Mouse (Mus musculus): Measurements from ENCODE around the gene Rhox3a2. TPM values are rescaled to one million over a fixed set of nuclear protein-coding genes. Genes with fewer than 3 reads are reported as not detected.
"Not testable (repeated sequence)": the region's sequence is repeated elsewhere in the genome, so short reads cannot be mapped to it uniquely, and the experiment has no call there.

Gene Rhox3a2
- total RNA-seq (2015) (not detected in 2 replicates), total RNA-seq (2017) (not detected in 2 replicates)

DNA sequence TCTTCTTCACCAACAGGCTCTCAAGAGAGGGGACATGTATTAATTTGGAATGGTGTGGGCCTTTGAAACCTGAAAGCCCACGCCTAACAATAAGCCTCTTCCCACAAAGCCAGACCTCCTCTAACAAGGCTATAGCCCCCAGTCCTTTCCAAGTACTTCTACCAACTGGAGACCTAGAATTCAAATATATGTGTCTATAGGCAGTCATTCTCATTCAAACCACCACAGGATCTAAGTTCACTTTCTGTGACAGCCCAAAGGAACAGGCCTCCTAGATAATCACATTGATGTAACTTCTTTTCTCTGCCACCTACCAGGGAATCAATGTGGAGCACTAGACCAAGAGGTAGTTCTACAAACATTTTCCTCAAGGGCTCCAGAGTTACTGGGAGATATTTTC is at the start of gene Rhox3a2:
Gene Rhox3a2 (plus strand): TSS at position 301 of the 400 bp plus-strand sequence.
- ATAC-seq (ENCODE audit: poor library complexity, severe bottlenecking) = not testable (repeated sequence)

DNA sequence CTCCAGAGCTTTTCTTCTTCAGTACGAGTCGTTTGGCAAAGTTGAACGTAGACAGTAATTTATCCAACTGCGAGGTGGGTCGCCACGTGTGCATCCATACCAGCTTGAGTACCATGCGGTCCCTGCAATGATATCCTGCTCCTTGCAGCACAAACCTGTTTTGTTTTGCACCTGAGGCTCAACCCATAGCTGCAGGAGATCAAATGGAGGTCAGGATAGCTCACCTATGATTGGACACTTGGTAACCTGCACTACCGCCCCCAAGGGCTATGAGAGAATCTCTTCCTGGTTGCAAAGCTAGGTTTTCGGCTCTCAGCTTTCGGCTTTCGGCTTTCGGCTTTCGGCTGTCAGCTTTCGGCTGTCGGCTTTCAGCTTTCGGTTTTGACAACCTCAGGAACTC is 10.7 kb downstream of the Rhox3a2 start, which contains the start of gene Rhox4a2:
Gene Rhox4a2 (plus strand): TSS at position 301 of the 400 bp plus-strand sequence.
- not testable (repeated sequence) for ATAC-seq (ENCODE audit: poor library complexity, severe bottlenecking)

DNA sequence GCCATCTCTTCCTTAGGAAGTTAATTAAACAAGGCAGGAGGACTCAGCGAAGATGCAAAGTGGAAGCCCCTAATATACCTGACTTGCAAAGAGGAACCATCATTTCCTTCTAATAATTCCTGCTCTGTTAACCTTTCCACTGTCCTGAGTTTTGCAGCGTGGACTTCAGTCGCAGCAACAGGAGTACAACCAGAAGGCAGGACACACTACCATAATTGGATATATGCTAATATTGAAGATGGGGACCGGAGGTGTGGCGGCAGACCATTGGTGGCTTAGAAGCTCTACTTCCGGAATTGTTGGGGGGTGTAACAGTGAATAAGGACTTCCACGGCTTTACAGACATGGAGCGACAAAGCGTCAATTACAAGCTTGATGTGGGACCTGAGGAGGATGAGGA is 31.9 kb downstream of the Rhox3a2 start, which contains the start of gene Rhox2b:
Gene Rhox2b (plus strand): TSS at position 301 of the 400 bp plus-strand sequence.
- not testable (repeated sequence) for ATAC-seq (ENCODE audit: poor library complexity, severe bottlenecking)

DNA sequence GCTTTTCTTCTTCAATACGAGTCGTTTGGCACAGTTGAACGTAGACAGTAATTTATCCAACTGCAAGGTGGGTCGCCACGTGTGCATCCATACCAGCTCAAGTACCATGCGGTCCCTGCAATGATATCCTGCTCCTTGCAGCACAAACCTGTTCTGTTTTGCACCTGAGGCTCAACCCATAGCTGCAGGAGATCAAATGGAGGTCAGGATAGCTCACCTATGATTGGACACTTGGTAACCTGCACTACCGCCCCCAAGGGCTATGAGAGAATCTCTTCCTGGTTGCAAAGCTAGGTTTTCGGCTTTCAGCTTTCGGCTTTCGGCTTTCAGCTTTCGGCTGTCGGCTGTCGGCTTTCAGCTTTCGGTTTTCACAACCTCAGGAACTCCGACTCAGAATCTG is 52.4 kb downstream of the Rhox3a2 start, which contains the start of gene Rhox4b:
Gene Rhox4b (plus strand): TSS at position 301 of the 400 bp plus-strand sequence.
- not testable (repeated sequence) for ATAC-seq (ENCODE audit: poor library complexity, severe bottlenecking)

Other genes starting within 250 kb of the Rhox3a2 start
- gene Akap14, start 211.2 kb upstream of the Rhox3a2 start, total RNA-seq (2015) = not detected in 2 replicates
- not detected in 2 replicates for gene Akap14, start 211.2 kb upstream of the Rhox3a2 start, total RNA-seq (2017)
- 203 and 221 TPM in 2 replicates for gene Ndufa1, start 188.9 kb upstream of the Rhox3a2 start, total RNA-seq (2015)
- 123 and 131 TPM in 2 replicates for gene Ndufa1, start 188.9 kb upstream of the Rhox3a2 start, total RNA-seq (2017)
- gene Rnf113a1, start 188.8 kb upstream of the Rhox3a2 start, total RNA-seq (2015) = 6.4 and 6.5 TPM in 2 replicates
- gene Rnf113a1, start 188.8 kb upstream of the Rhox3a2 start, total RNA-seq (2017) = 2.8 and 4.5 TPM in 2 replicates
- not detected in 2 replicates for gene Gm9, start 169.0 kb upstream of the Rhox3a2 start, total RNA-seq (2015)
- not detected in 2 replicates for gene Gm9, start 169.0 kb upstream of the Rhox3a2 start, total RNA-seq (2017)
- not detected in 2 replicates for gene Rhox1, start 157.8 kb upstream of the Rhox3a2 start, total RNA-seq (2015)
- gene Rhox1, start 157.8 kb upstream of the Rhox3a2 start, total RNA-seq (2017) = not detected in 2 replicates
- gene Rhox2a, start 135.1 kb upstream of the Rhox3a2 start, total RNA-seq (2015) = not detected in 2 replicates
- gene Rhox2a, start 135.1 kb upstream of the Rhox3a2 start, total RNA-seq (2017) = not detected in 2 replicates
- gene Rhox3a, start 130.1 kb upstream of the Rhox3a2 start, total RNA-seq (2015) = not detected in 2 replicates
- not detected in 2 replicates for gene Rhox3a, start 130.1 kb upstream of the Rhox3a2 start, total RNA-seq (2017)
- gene Rhox4a, start 114.7 kb upstream of the Rhox3a2 start, total RNA-seq (2015) = not detected in 2 replicates
- gene Rhox4a, start 114.7 kb upstream of the Rhox3a2 start, total RNA-seq (2017) = not detected in 2 replicates
- gene Rhox4a2, start 10.8 kb downstream of the Rhox3a2 start, total RNA-seq (2015) = not detected in 2 replicates
- gene Rhox4a2, start 10.8 kb downstream of the Rhox3a2 start, total RNA-seq (2017) = not detected in 2 replicates
- gene Rhox2b, start 32.0 kb downstream of the Rhox3a2 start, total RNA-seq (2015) = not detected in 2 replicates
- not detected in 2 replicates for gene Rhox2b, start 32.0 kb downstream of the Rhox3a2 start, total RNA-seq (2017)
- not detected in 2 replicates for gene Rhox4b, start 52.5 kb downstream of the Rhox3a2 start, total RNA-seq (2015)
- not detected in 2 replicates for gene Rhox4b, start 52.5 kb downstream of the Rhox3a2 start, total RNA-seq (2017)
- not detected in 2 replicates for gene Rhox2c, start 73.7 kb downstream of the Rhox3a2 start, total RNA-seq (2015)
- gene Rhox2c, start 73.7 kb downstream of the Rhox3a2 start, total RNA-seq (2017) = not detected in 2 replicates
- not detected in 2 replicates for gene Rhox3c, start 78.6 kb downstream of the Rhox3a2 start, total RNA-seq (2015)
- gene Rhox3c, start 78.6 kb downstream of the Rhox3a2 start, total RNA-seq (2017) = not detected in 2 replicates
- not detected in 2 replicates for gene Rhox4c, start 100.3 kb downstream of the Rhox3a2 start, total RNA-seq (2015)
- not detected in 2 replicates for gene Rhox4c, start 100.3 kb downstream of the Rhox3a2 start, total RNA-seq (2017)
- gene Rhox2d, start 113.4 kb downstream of the Rhox3a2 start, total RNA-seq (2015) = not detected in 2 replicates
- not detected in 2 replicates for gene Rhox2d, start 113.4 kb downstream of the Rhox3a2 start, total RNA-seq (2017)
- gene Rhox4d, start 134.3 kb downstream of the Rhox3a2 start, total RNA-seq (2015) = not detected in 2 replicates
- not detected in 2 replicates for gene Rhox4d, start 134.3 kb downstream of the Rhox3a2 start, total RNA-seq (2017)
- not detected in 2 replicates for gene Rhox2e, start 150.4 kb downstream of the Rhox3a2 start, total RNA-seq (2015)
- not detected in 2 replicates for gene Rhox2e, start 150.4 kb downstream of the Rhox3a2 start, total RNA-seq (2017)
- not detected in 2 replicates for gene Rhox3e, start 162.0 kb downstream of the Rhox3a2 start, total RNA-seq (2015)
- gene Rhox3e, start 162.0 kb downstream of the Rhox3a2 start, total RNA-seq (2017) = not detected in 2 replicates
- gene Rhox4e, start 177.4 kb downstream of the Rhox3a2 start, total RNA-seq (2015) = not detected in 2 replicates
- gene Rhox4e, start 177.4 kb downstream of the Rhox3a2 start, total RNA-seq (2017) = not detected in 2 replicates
- gene Rhox2f, start 191.4 kb downstream of the Rhox3a2 start, total RNA-seq (2015) = not detected in 2 replicates
- gene Rhox2f, start 191.4 kb downstream of the Rhox3a2 start, total RNA-seq (2017) = not detected in 2 replicates
- not detected in 2 replicates for gene Rhox3f, start 201.0 kb downstream of the Rhox3a2 start, total RNA-seq (2015)
- gene Rhox3f, start 201.0 kb downstream of the Rhox3a2 start, total RNA-seq (2017) = not detected in 2 replicates
- gene Rhox4f, start 227.7 kb downstream of the Rhox3a2 start, total RNA-seq (2015) = not detected in 2 replicates
- gene Rhox4f, start 227.7 kb downstream of the Rhox3a2 start, total RNA-seq (2017) = not detected in 2 replicates
- gene Rhox3g, start 248.6 kb downstream of the Rhox3a2 start, total RNA-seq (2015) = not detected in 2 replicates
- not detected in 2 replicates for gene Rhox3g, start 248.6 kb downstream of the Rhox3a2 start, total RNA-seq (2017)